Mouse (Mus musculus): ENCODE results near the gene Axdnd1.
"Not testable (repeated sequence)": the region's sequence is repeated elsewhere in the genome, so short reads cannot be mapped to it uniquely, and the experiment has no call there.

Gene Axdnd1

GRCm38 (mm10) chr1:156437016-156437708, 16.2 kb upstream of the Axdnd1 start:
- DNase-seq: no peak

DNA sequence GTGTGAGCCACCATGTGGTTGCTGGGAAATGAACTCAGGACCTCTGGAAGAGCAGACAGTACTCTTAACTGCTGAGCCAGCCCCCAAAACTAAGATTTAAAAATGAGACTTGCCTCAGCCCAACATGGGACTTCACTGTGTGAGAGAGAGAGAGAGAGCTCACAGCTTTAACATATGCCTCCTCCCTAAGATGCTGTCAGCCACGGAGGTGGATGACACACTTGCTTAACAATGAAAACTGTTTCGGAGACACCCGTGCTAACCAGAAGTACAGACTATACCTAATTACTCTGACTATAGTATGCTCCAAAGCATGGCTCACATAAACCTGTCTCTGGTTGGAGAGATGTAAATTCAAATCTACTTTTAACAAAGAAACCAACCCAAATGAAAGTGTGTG, 12.5 kb upstream of the Axdnd1 start:
- no peak for DNase-seq

DNA sequence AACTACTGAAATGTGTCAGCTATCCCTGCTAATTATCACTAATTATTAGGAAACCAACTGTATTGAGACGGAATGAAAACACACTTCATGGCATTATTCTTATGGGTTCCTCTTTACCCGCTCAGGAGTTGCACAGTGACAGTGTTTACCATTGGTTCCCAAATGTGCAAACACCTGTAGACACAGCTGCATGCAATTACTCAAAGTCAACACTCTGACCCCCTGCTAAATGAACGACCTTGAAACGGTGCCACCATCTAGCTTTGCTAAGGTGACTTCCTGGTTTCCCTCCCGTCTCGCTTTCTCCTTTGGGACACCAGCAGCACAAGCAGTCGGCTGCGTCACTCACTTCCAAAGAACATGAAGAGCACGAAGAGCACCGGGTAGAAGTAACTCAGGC, 11.5 kb upstream of the Axdnd1 start:
- no peak for DNase-seq

GRCm38 (mm10) chr1:156428434-156428833, 7.5 kb upstream of the Axdnd1 start:
- DNase-seq: no peak

- DNase-seq: no peak
These were observed 4.8 kb upstream of the Axdnd1 start for GRCm38 (mm10) chr1:156425746-156426145.

DNA sequence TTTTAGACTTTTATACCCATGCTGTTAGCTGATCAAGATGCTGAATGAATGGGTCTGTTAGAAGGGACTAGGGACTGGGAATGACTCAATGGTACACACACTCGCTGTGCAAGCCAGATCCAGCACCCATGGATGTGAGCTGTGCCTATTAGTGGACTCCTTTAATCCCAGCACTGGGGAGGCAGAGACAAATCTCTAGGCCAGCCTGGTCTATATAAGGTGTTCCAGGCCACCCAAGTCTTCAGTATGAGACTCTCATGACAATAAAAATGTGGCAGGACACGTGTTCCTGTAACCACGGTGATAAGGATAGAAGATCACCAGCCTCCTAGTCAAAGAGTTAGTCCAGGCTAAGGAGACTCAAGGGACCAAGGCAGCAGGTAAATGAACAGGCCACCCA, 3.1 kb upstream of the Axdnd1 start:
- no peak for DNase-seq

DNA sequence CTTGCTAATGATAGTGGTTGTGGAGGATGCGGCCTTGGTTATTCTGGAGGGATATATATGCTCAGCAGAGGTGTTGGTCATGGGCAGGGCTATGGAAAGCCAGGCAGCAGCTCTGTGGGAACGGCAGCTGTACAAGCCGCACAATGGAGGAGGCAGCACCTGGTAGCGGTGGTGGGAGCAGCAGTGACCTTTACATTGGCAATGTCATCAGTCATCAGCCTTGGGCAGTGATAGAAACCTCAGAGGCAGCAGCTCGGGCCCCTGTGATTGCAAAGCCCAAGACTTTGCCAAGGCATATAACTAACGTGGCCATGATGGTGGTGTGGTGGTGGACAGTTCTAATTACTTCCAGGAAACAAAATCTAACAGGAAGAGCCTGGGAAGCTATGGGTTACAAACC, 2.5 kb upstream of the Axdnd1 start:
- no peak for DNase-seq

DNA sequence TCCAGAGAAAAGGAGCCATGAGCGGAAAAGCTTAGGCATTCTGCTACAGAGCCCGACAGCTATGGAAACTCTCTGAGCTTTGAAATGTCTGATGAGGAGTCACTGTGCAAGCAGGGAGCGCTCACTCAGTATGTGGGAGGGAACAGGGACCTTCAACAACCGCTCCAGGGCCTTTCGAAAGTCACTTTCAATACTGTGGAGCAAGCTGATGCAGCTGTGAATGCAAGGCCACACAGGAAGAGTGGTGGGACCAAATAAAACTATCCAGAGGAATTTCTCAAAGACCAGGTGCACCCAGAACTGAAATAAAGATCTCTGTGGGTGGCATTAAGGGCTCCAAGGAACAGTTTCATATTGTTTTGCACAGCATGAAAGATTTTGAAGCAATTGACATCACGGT, 1.9 kb upstream of the Axdnd1 start:
- DNase-seq: no peak

- peak; percentile 30 for DNase-seq
These were observed 2.8 kb downstream of the Axdnd1 start for GRCm38 (mm10) chr1:156418170-156418569.

- no peak for DNase-seq
These were observed 12.4 kb downstream of the Axdnd1 start for GRCm38 (mm10) chr1:156408521-156408920.

DNA sequence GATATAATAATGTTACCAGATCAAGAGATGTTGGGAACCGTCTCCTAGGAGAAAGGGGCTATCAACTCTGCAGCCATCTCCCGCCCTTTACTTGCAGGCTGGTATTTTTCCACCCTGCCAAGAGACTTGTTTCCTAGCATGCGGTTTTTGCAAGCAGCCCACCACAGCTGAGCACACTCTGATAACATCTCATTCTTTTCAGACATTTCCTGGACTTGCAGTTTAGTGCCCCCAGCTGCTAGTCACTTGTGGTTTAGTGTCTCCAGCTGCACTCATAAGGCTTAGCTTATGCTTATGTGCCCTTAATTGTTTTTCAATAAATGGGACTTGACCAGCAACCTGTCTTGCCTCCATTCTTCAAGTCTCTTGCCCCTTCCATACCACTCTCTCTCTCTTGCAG, 13.0 kb downstream of the Axdnd1 start:
- DNase-seq: peak; percentile 16

GRCm38 (mm10) chr1:156403251-156403650, 17.7 kb downstream of the Axdnd1 start:
- no peak for DNase-seq

DNA sequence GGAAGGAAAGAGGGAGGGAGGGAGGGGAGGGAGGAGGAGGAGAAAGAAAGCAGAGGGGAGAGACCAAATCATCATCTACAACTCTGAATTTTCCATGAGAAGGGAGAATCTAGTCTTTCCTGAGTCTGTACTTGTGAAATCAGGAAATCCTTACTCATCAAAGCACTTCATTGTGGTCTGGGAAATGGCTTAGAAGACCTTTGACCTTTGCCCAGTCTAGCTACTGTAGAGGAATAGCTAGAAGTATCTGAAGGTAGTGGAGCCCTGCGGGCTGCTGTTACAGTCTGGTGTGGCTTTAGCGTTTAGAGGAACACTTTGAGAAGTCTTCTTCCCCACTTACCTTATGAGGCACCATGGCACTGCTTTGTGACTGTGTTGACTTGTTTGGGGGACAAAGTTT, 18.5 kb downstream of the Axdnd1 start:
- no peak for DNase-seq

DNA sequence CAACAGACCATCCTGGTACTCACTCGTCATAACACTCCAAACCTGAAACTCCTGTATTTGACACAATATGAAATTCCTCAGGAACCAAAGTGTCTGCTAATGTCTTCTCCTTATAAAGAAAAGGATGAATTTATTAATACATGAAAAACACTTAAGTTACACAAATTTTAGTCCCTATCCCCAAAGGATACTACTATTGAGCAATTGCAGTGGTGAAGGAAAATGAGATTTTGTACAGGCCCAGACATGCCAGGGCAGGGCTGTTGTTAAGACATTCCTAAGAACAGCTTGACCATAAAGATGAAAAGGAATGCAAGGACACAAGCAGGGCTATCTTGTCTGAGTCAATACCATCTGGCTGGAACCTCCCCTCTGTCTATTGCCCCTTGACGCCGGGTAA, 20.8 kb downstream of the Axdnd1 start:
- not testable (repeated sequence) for DNase-seq

DNA sequence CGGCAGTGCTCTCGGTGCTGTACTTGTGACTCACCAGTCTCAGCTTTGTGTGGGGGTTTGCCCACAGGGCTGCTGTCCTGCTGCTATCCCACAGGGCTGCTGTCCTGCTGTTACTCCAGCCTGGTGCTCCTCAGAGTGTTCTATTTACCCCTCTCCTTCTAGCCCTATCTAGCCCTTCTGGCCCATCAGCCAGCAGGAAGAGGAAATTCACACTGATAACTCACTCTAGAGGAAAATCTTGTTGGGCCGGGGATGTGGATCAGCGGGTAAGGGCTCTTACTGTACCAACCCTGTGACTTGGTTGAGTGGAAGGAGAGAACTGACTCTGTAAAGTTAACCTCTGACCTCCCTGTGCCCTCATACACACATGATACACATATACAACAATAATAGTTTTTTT, 27.8 kb downstream of the Axdnd1 start:
- DNase-seq: no peak

DNA sequence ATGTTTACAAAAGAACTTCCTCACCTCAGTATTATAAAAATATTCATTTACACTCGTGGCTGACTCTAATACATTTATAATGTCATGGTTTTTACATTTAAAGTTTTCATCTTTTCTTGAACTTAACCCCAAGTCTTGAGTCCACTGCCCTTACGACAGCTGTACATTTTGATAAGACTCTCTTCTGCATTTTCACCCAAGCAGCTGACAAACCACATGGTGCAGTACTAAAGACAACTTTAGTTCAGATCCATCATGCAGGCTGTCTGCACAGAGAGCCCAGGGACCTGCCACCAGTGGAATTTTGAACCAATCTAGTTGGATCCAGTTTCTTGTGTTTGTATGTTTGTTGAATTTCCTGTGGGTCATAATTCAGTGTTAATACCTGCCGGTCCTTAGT, 34.1 kb downstream of the Axdnd1 start:
- no peak for DNase-seq

GRCm38 (mm10) chr1:156386232-156386631, 34.7 kb downstream of the Axdnd1 start:
- no peak for DNase-seq

DNA sequence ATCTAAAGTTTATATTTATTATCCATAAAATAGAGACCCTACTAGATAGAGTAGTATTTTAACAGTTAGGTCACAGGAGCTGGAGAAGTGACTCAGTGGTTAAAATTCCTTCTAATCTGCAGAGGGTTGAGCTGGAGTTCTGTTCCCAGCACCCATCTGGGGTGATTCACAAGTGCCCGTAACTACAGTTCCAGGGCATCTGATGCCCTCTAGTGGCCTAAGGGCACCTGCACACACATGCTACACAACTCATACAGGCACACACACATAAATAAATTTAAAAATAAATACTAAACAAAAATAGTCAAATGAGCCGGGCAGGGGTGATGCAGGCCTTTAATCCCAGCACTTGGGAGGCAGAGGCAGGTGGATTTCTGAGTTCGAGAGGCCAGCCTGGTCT, 39.7 kb downstream of the Axdnd1 start:
- no peak for DNase-seq

DNA sequence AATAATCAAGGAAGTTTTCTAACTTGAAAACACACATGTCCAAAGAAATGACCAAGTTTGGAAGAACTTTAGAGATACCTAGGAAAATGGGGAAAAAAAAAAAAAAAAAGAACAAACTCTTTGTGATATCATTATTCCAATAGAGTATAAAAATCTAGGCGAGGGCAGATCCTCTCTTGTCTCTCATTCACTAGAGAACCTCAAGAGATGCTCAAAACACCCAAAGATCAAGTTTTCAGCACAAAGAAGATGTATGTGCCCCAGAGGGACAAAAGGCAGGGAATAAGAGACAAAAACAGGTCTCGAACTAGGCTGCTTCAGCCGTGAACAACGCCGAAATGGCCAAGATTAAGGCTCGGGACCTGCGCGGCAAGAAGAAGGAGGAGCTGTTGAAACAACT, 55.2 kb downstream of the Axdnd1 start, which contains the start of gene Gm2000:
Gene Gm2000 (plus strand): TSS at position 301 of the 400 bp plus-strand sequence.
- no peak for DNase-seq

DNA sequence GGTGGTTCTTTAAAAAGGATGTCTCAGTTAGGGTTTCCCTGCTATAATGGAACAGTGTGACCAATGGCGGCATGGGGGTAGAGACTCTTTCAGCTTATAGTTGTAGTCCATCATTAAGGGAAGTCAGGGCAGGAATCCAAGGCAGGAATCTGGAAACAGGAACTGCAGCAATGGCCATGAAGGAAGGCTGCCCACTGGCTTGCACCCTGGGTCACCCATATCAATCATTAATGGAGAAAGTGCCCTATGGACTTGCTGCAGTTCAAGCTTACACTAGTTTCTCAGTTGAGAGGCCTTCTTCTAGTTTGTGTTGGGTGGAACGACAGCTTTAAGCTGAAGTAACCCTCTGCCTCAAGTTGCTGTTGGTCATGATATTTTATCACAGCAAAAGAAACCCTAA, 68.5 kb downstream of the Axdnd1 start:
- DNase-seq: no peak

GRCm38 (mm10) chr1:156350441-156350840, 70.5 kb downstream of the Axdnd1 start:
- DNase-seq: no peak

DNA sequence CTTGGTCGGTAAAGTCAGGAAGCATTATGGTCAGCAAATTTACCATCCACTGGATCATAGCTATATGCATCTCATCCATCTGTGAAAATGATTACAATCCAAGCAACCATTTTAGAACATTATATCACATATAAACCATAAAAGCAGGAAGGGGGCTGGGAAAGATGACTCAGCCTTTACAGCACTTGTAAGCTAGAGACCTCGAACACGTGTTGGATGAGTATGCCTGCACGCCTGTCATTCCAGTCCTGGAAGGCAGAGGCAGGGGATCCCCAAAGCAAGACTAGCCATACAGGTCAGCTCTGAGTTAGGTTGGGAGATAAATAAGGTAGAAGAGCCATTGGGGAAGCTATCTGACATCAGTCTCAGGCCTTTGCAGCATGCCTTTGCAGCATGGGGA, 71.9 kb downstream of the Axdnd1 start:
- no peak for DNase-seq

DNA sequence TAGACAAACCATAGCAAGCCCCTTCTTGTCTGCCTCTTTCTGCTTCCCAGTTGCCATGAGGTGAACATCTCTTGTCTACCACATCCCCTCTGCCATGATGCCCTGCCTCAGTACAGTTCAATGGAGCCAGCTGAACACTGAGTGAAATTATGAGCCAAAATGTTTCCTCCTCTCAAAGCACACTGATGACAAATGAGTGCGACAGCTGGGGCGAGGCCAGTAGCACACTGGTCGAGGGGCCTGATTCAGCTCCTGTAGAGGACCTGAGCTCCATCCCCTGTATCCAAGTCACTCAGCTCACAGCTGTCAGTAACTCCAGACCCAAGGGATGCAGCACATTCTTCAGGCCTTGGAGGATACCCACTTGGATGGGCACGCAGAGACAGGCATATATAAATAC, 75.3 kb downstream of the Axdnd1 start:
- DNase-seq: no peak

- no peak for DNase-seq
These were observed 76.5 kb downstream of the Axdnd1 start for GRCm38 (mm10) chr1:156344433-156344832.

- DNase-seq: no peak
These were observed 80.1 kb downstream of the Axdnd1 start for GRCm38 (mm10) chr1:156340847-156341246.

Measured in kidney, postnatal 10 days (tissue).